Mouse (Mus musculus): ENCODE results near the gene Rtn1. TPM values are rescaled to one million over a fixed set of nuclear protein-coding genes. Genes with fewer than 3 reads are reported as not detected.

The Rtn1 gene
- not detected for polyA plus RNA-seq (2017; shearing (Covaris generic))

GRCm38 (mm10) chr12:72408954-72409353 is at the start of gene Rtn1:
Rtn1 (minus strand) TSS chr12:72409054.

GRCm38 (mm10) chr12:72441839-72442576 is 33.2 kb upstream of the Rtn1 start, which contains the start of gene Lrrc9:
Lrrc9 (plus strand) TSS chr12:72441866.

GRCm38 (mm10) chr12:72184929-72185328 is 223.9 kb downstream of the Rtn1 start, which contains the start of gene Ccdc175:
Ccdc175 (minus strand) TSS chr12:72185029.

Other genes starting within 250 kb of the Rtn1 start
- gene Ccdc175, start 224.0 kb downstream of the Rtn1 start, polyA plus RNA-seq (2017; shearing (Covaris generic)): not detected
- not detected for gene Lrrc9, start 32.8 kb upstream of the Rtn1 start, polyA plus RNA-seq (2017; shearing (Covaris generic))
- gene Pcnx4, start 127.3 kb upstream of the Rtn1 start, polyA plus RNA-seq (2017; shearing (Covaris generic)): 6.2 TPM
- gene Gm4756, start 240.6 kb upstream of the Rtn1 start, polyA plus RNA-seq (2017; shearing (Covaris generic)): not detected

All from activated CD4-positive, CD25-positive, alpha-beta regulatory T cell, adult 9 weeks (primary cell).